Mouse (Mus musculus) lung, adult 2 months (tissue): ENCODE measurements at regions not wholly inside any gene's neighbourhood (a gene's known extent, or its start where the extent isn't known, plus 50 kb on each side); places are given as distances from the start of the nearest gene placed in this dataset.

ENCODE experiments used
- CTCF ChIP-seq: fragments of 200-500 bp; IDR thresholded peaks from 2 replicates; pipeline ENCODE4 v1.5.1; 2011; ENCODE audit warnings: mild to moderate bottlenecking, low read length, control low read depth; ENCODE audit not compliant: insufficient read depth
- POLR2A ChIP-seq: fragments of 200-500 bp; IDR thresholded peaks from 2 replicates; pipeline ENCODE4 v1.6.1; 2011; ENCODE audit warnings: low read depth, mild to moderate bottlenecking, control low read depth, low read length, borderline replicate concordance; ENCODE audit errors: extremely low read depth

- TF ChIP-seq POLR2A (no peak), CTCF (no peak)
Measured at GRCm38 (mm10) chr9:50101061-50101460, 243.7 kb downstream of the Rpl10-ps3 start.
